Mouse (Mus musculus) myocyte (in vitro differentiated cells): ENCODE measurements at regions not wholly inside any gene's neighbourhood (a gene's known extent, or its start where the extent isn't known, plus 50 kb on each side); places are given as distances from the start of the nearest gene placed in this dataset.
A peak's percentile ranks its signal among the peaks of the same experiment; 100 is the strongest.

ENCODE experiments used
- H3K27me3 ChIP-seq: one replicate; pipeline ENCODE4 v1.6.1; 2011; ENCODE audit not compliant: control insufficient read depth, insufficient read depth, insufficient read length
- H3K36me3 ChIP-seq: one replicate; pipeline ENCODE4 v1.6.1; 2011; ENCODE audit not compliant: control insufficient read depth, insufficient read depth
- H3K4me2 ChIP-seq: one replicate; pipeline ENCODE4 v1.6.1; 2011; ENCODE audit warnings: low read depth, control low read depth
- H3K4me3 ChIP-seq: one replicate; pipeline ENCODE4 v1.5.1; 2011; ENCODE audit warnings: mild to moderate bottlenecking, control low read depth, moderate library complexity
- H3K79me2 ChIP-seq: one replicate; pipeline ENCODE4 v1.6.1; 2011; ENCODE audit not compliant: control insufficient read depth, insufficient read depth
- H3ac ChIP-seq: one replicate; pipeline ENCODE4 v1.6.1; 2011; ENCODE audit not compliant: control insufficient read depth, insufficient read length
- CEBPB ChIP-seq: IDR thresholded peaks from 2 replicates; pipeline ENCODE4 v1.6.1; 2011; ENCODE audit warnings: mild to moderate bottlenecking, moderate library complexity; ENCODE audit not compliant: poor library complexity, insufficient read depth, severe bottlenecking
- E2F4 ChIP-seq: IDR thresholded peaks from one replicate; pipeline ENCODE4 v1.6.1; 2011; ENCODE audit warnings: mild to moderate bottlenecking, control low read depth, moderate library complexity; ENCODE audit not compliant: insufficient read depth
- MAX ChIP-seq: IDR thresholded peaks from one replicate; pipeline ENCODE4 v1.6.1; 2011; ENCODE audit warnings: low read depth, mild to moderate bottlenecking, control low read depth
- MYOD1 ChIP-seq, 3 experiments: IDR thresholded peaks; one replicate each; pipeline ENCODE4 v1.6.1; 2011; ENCODE audit warnings: control low read depth in 2 of 3, low read depth in 2 of 3, mild to moderate bottlenecking in 2 of 3, moderate library complexity in 1 of 3; ENCODE audit not compliant: insufficient read length in 2 of 3, control insufficient read depth in 1 of 3
- MYOG ChIP-seq, 3 experiments: IDR thresholded peaks; one replicate each; pipeline ENCODE4 v1.6.1; 2011; ENCODE audit warnings: control low read depth in 2 of 3, low read depth in 2 of 3, mild to moderate bottlenecking in 2 of 3; ENCODE audit not compliant: insufficient read length in 2 of 3, control insufficient read depth in 1 of 3, insufficient read depth in 1 of 3
- POLR2A ChIP-seq: IDR thresholded peaks from one replicate; pipeline ENCODE4 v1.6.1; 2011; ENCODE audit warnings: low read depth, mild to moderate bottlenecking, control low read depth, moderate library complexity; ENCODE audit not compliant: insufficient read length
- POLR2AphosphoS2 ChIP-seq: IDR thresholded peaks from one replicate; pipeline ENCODE4 v1.6.1; 2011; ENCODE audit warnings: low read depth, control low read depth; ENCODE audit not compliant: insufficient read length
- REST ChIP-seq: IDR thresholded peaks from one replicate; pipeline ENCODE4 v1.6.1; 2011; ENCODE audit warnings: mild to moderate bottlenecking, control low read depth, moderate library complexity; ENCODE audit not compliant: insufficient read depth, insufficient read length
- SRF ChIP-seq: IDR thresholded peaks from one replicate; pipeline ENCODE4 v1.6.1; 2011; ENCODE audit warnings: low read depth; ENCODE audit not compliant: control insufficient read depth, insufficient read length
- TCF12 ChIP-seq: IDR thresholded peaks from one replicate; pipeline ENCODE4 v1.6.1; 2011; ENCODE audit warnings: mild to moderate bottlenecking, control low read depth; ENCODE audit not compliant: poor library complexity, insufficient read depth, severe bottlenecking
- TCF3 ChIP-seq: IDR thresholded peaks from one replicate; pipeline ENCODE4 v1.6.1; 2011; ENCODE audit warnings: low read depth, control low read depth; ENCODE audit not compliant: insufficient read length
- USF1 ChIP-seq: IDR thresholded peaks from one replicate; pipeline ENCODE4 v1.6.1; 2011; ENCODE audit warnings: low read depth, mild to moderate bottlenecking, control low read depth, moderate library complexity

DNA sequence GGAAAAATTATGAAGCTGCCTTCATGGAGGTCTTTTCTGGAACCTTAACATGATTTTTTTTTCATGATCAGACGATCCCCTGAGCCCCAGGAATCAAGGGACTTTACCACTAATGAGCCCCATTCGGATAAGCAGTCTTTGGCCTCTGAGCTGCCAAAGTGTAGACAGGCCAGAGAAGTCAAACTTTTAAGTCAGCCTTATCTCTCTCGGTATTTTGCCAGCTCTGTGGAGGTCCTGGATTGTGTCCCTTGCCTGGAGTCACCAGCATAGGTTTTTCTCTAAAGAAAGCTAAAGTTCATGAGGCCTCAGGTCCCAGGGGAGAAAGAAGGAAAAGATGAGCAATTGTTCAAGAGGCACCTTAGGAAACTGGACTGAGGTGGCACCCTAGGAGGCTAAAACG is 222.7 kb upstream of the Adamts9 start:
- H3ac ChIP-seq, result no peak overlapping the region
- no peaks in the 10 kb centered on the region for H3K27me3 ChIP-seq
- TF ChIP-seq POLR2A (no peak), TCF3 (no peak), POLR2AphosphoS2 (no peak), TCF12 (no peak)
- no peak overlapping the region for H3K4me3 ChIP-seq
- H3K36me3 ChIP-seq, result no peaks in the 10 kb centered on the region
- no peak overlapping the region for H3K4me2 ChIP-seq
- no peaks in the 10 kb centered on the region for H3K79me2 ChIP-seq

- Histone ChIP-seq H3K4me3 (no peak overlapping the region), H3ac (no peak overlapping the region), H3K36me3 (no peaks in the 10 kb centered on the region), H3K79me2 (no peaks in the 10 kb centered on the region), H3K4me2 (no peak overlapping the region), H3K27me3 (no peaks in the 10 kb centered on the region)
- no peak for TF ChIP-seq USF1
- no peak for TF ChIP-seq MYOD1 (IDR thresholded peaks at IDR 0.05; ENCODE audit: control insufficient read depth in 1 of 3, insufficient read length in 2 of 3, low read depth in 2 of 3)
- no peak for TF ChIP-seq MYOG (IDR thresholded peaks at IDR 0.05; ENCODE audit: control insufficient read depth in 1 of 3, insufficient read depth in 1 of 3, insufficient read length in 2 of 3, low read depth in 2 of 3)
- TF ChIP-seq POLR2AphosphoS2, result no peak
- TF ChIP-seq POLR2A, result no peak
- no peak for TF ChIP-seq E2F4
- no peak for TF ChIP-seq MAX
- no peak for TF ChIP-seq CEBPB
- no peak for TF ChIP-seq SRF
- TF ChIP-seq TCF12, result no peak
- no peak for TF ChIP-seq TCF3
Observed at GRCm38 (mm10) chr6:93152431-93153208, 209.3 kb upstream of the Adamts9 start.

DNA sequence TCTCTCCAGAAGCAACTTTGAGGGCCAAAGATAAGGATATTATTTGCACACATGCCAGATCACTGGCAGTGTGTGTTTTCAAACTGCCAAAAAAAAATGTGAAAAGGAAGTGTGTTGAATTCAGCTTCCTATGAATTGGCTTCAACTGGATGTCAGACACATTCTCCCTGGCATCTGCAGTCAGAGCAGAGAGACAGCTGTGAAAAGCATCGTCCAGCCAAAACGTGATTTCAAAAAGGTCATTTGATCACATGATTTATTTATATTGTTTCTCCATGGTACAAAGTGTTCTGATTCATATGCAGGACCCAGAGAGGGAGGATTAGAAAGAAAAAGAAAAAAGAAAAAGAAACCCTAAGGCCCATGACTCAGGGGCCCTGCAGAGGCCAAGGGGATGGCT is 207.2 kb upstream of the Adamts9 start:
- TF ChIP-seq REST, result no peak
- no peak for TF ChIP-seq MAX
- TF ChIP-seq POLR2AphosphoS2, result no peak
- TF ChIP-seq MYOD1 (IDR thresholded peaks at IDR 0.05; ENCODE audit: control insufficient read depth in 1 of 3, insufficient read length in 2 of 3, low read depth in 2 of 3), result no peak
- TF ChIP-seq SRF, result no peak
- TF ChIP-seq USF1, result no peak
- no peak for TF ChIP-seq E2F4
- no peak for TF ChIP-seq CEBPB
- no peak for TF ChIP-seq MYOG (IDR thresholded peaks at IDR 0.05; ENCODE audit: control insufficient read depth in 1 of 3, insufficient read depth in 1 of 3, insufficient read length in 2 of 3, low read depth in 2 of 3)
- TF ChIP-seq TCF12, result no peak
- TF ChIP-seq POLR2A, result no peak
- TF ChIP-seq TCF3, result no peak
- Histone ChIP-seq H3K4me2 (no peak overlapping the region), H3ac (no peak overlapping the region), H3K4me3 (no peak overlapping the region), H3K36me3 (no peaks in the 10 kb centered on the region), H3K79me2 (no peaks in the 10 kb centered on the region), H3K27me3 (no peaks in the 10 kb centered on the region)

DNA sequence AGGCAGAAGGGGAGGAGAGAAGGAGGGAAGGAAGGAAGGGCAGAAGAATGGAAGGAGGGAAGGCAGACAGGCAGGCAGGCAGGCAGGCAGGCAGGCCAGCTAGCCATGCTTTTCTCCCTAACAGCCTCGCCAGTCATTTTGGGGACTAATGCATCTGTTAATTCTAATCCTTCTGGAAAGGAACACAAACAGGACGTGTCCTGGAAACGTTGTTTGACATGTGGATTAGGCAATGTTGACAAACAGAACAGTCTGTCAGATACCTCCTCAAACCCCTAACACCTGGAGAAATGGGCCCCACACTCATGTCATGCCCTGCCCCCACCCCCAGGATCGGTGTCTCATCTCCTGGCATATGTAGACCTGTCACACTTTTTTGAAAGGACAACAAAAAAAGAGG is 206.7 kb upstream of the Adamts9 start:
- Histone ChIP-seq H3K4me2 (no peak overlapping the region), H3K36me3 (no peaks in the 10 kb centered on the region), H3K4me3 (no peak overlapping the region), H3ac (no peak overlapping the region), H3K79me2 (no peaks in the 10 kb centered on the region), H3K27me3 (no peaks in the 10 kb centered on the region)
- TF ChIP-seq USF1 (no peak), MYOG (IDR thresholded peaks at IDR 0.05; ENCODE audit: control insufficient read depth in 1 of 3, insufficient read depth in 1 of 3, insufficient read length in 2 of 3, low read depth in 2 of 3) (no peak), POLR2AphosphoS2 (no peak), SRF (no peak), REST (no peak), E2F4 (no peak), TCF3 (no peak), CEBPB (no peak), MYOD1 (IDR thresholded peaks at IDR 0.05; ENCODE audit: control insufficient read depth in 1 of 3, insufficient read length in 2 of 3, low read depth in 2 of 3) (no peak), TCF12 (no peak), MAX (no peak), POLR2A (no peak)

- H3K36me3 ChIP-seq, result no peaks in the 10 kb centered on the region
- no peaks in the 10 kb centered on the region for H3K27me3 ChIP-seq
- no peak overlapping the region for H3K4me3 ChIP-seq
- no peaks in the 10 kb centered on the region for H3K79me2 ChIP-seq
- H3ac ChIP-seq, result no peak overlapping the region
- peak in 1 of 3 experiments; percentile 45 for TF ChIP-seq MYOD1 (IDR thresholded peaks at IDR 0.05; ENCODE audit: control insufficient read depth in 1 of 3, insufficient read length in 2 of 3, low read depth in 2 of 3)
- TF ChIP-seq TCF12, result no peak
- H3K4me2 ChIP-seq, result no peak overlapping the region
Observed at GRCm38 (mm10) chr6:93140331-93140731, 197.0 kb upstream of the Adamts9 start.
